Comparison of ENCODE assay signal across 11 mouse cellular contexts in the genomic region with DNA sequence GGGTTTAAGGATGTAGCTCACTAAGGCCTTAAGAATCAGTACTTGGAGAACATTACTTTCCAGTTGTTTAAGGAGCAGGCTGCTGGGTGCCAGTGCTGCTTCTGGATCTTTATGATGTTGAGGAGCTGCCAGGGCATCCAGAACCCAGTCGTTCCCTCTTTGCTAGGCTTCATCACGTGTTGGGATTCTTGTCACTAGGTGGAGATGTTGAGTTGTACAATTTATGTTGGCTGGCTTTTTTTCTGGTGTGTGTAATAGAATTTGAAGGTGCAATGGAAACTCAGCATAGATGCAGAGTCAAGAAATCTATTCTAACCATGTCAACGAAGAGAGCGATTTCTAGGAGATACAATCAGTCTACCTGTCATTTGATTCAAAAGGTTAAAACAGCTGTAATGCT.
DNase-seq lines count a peak whose midpoint lies in the region; ATAC-seq and TF ChIP-seq lines count a peak whose summit lies in the region.
"Had no signal": no experiment of that assay in that cellular context is flagged by ENCODE, and none has a peak within 500 bp of the region (broad histone marks: within the 10 kb centered on the region; RNA-seq: fewer than 3 reads in every experiment).

No protein-coding gene starts in this region.

- H3K4me1 ChIP-seq in kidney, adult 2 months (ENCODE audit: control insufficient read depth, insufficient read depth, low read length) = no peaks in the 10 kb centered on the region
- H3K4me1 ChIP-seq in kidney, embryonic 14.5 days (ENCODE audit: control insufficient read depth, insufficient read depth, low read length) = no peaks in the 10 kb centered on the region

- H3K27ac ChIP-seq in kidney, adult 2 months (ENCODE audit: insufficient read depth, low read depth, low read length) = no peak overlapping the region
- H3K27ac ChIP-seq in kidney, embryonic 14.5 days (ENCODE audit: low read depth, low read length) = no peak overlapping the region
- H3K27ac ChIP-seq: limb, embryonic 12.5 days had no signal

- no peak for ATAC-seq in kidney, embryonic 14.5 days (ENCODE audit: low FRiP score, low TSS enrichment)
- no peak for ATAC-seq in megakaryocyte-erythroid progenitor cell, adult 5-6 weeks (replicated peaks; ENCODE audit: low FRiP score, low TSS enrichment, poor library complexity, severe bottlenecking)

- H3K9ac ChIP-seq in kidney, embryonic 14.5 days (ENCODE audit: low read depth, low read length) = no peak overlapping the region
- H3K9ac ChIP-seq: limb, embryonic 12.5 days had no signal

- H3K4me2 ChIP-seq in kidney, embryonic 14.5 days (replicated peaks; ENCODE audit: low read depth, low read length) = no peak overlapping the region
- H3K4me2 ChIP-seq: limb, embryonic 12.5 days had no signal

- peak; percentile 20 for DNase-seq in adrenal gland, postnatal 14 days
- no peak for DNase-seq in adrenal gland, adult 8-10 months
- DNase-seq in kidney, adult 2 months = peak; percentile 32
- peak; percentile 9 for DNase-seq in WW6 (ENCODE audit: low read depth, low spot score)
- DNase-seq in lung, postnatal 14 days = peak; percentile 4
- no peak for DNase-seq in thymus, postnatal 25 days
- DNase-seq: B cell, adult 2 months had no signal

- H3K4me3 ChIP-seq in kidney, adult 2 months (ENCODE audit: insufficient read depth, low read depth, low read length) = no peak overlapping the region
- H3K4me3 ChIP-seq in kidney, embryonic 14.5 days (ENCODE audit: low read length) = no peak overlapping the region
- H3K4me3 ChIP-seq: erythroblast, embryonic 14.5 days; limb, embryonic 12.5 days had no signal

- TF ChIP-seq POLR2A in kidney, adult 2 months (IDR thresholded peaks at IDR 0.05; ENCODE audit: low read depth, low read length) = no peak

- no peaks in the 10 kb centered on the region for H3K9me3 ChIP-seq in kidney, embryonic 14.5 days (ENCODE audit: control insufficient read depth, low read length)
- H3K9me3 ChIP-seq: limb, embryonic 12.5 days had no signal

- TF ChIP-seq CTCF in kidney, adult 2 months (conservative IDR thresholded peaks at IDR 0.05; ENCODE audit: insufficient read depth, insufficient read length, low read depth, low read length) = peak; percentile 33; the same call in 1 of the 2 replicates

- 43% methylated on average over 4 of the region's 4 CpGs for WGBS in kidney, adult 2 months
- WGBS in kidney, embryonic 14.5 days = 51% methylated on average over 4 of the region's 4 CpGs

- H3K36me3 ChIP-seq in kidney, adult 2 months (ENCODE audit: control insufficient read depth, insufficient read depth, low read length) = no peaks in the 10 kb centered on the region
- H3K36me3 ChIP-seq in kidney, embryonic 14.5 days (ENCODE audit: control insufficient read depth, insufficient read depth, low read length) = no peaks in the 10 kb centered on the region
- H3K36me3 ChIP-seq: limb, embryonic 12.5 days had no signal

- H3K27me3 ChIP-seq in kidney, adult 2 months (replicated peaks; ENCODE audit: control insufficient read depth, insufficient read depth, low read length) = no peaks in the 10 kb centered on the region
- no peaks in the 10 kb centered on the region for H3K27me3 ChIP-seq in kidney, embryonic 14.5 days (ENCODE audit: control insufficient read depth, insufficient read depth, low read length)
- H3K27me3 ChIP-seq: limb, embryonic 12.5 days had no signal

Comparison
In these comparisons a context has a peak if more than half of its experiments do, and no peak if none do; other contexts are left out.
1. DNase-seq: peak in adrenal gland, postnatal 14 days (single experiment), kidney, adult 2 months (single experiment), WW6 (single experiment) and lung, postnatal 14 days (single experiment); none in adrenal gland, adult 8-10 months (single experiment) and thymus, postnatal 25 days (single experiment).